Mouse (Mus musculus) stomach, postnatal 0 days (tissue): ENCODE measurements around the gene Fam19a4.

Source experiments
- CTCF ChIP-seq: IDR thresholded peaks from 2 replicates; pipeline ENCODE4 v1.5.1; 2016; ENCODE audit warnings: antibody characterized with exemption, low read depth, mild to moderate bottlenecking, moderate library complexity
- EP300 ChIP-seq: optimal IDR thresholded peaks from 2 replicates; pipeline ENCODE3; 2016; ENCODE audit warnings: antibody characterized with exemption

- TF ChIP-seq EP300 (no peak), CTCF (peak; percentile 89)
These were observed 55.2 kb downstream of the Fam19a4 start for GRCm38 (mm10) chr6:97005038-97005437.
